Mouse (Mus musculus) thymus, adult 2 months (tissue): ENCODE measurements at regions not wholly inside any gene's neighbourhood (a gene's known extent, or its start where the extent isn't known, plus 50 kb on each side); places are given as distances from the start of the nearest gene placed in this dataset.

Experiments
- CTCF ChIP-seq: fragments of 200-500 bp; IDR thresholded peaks from 2 replicates; pipeline ENCODE4 v1.5.1; 2012; ENCODE audit warnings: mild to moderate bottlenecking, control low read depth, low read length, moderate library complexity, borderline replicate concordance; ENCODE audit not compliant: control insufficient read depth, poor library complexity, insufficient read depth; ENCODE audit errors: extremely low read depth
- POLR2A ChIP-seq: fragments of 200-500 bp; IDR thresholded peaks from 2 replicates; pipeline ENCODE4 v1.6.1; 2012; ENCODE audit warnings: mild to moderate bottlenecking, low read length, control low read depth, moderate library complexity; ENCODE audit not compliant: control insufficient read depth, poor library complexity, insufficient read depth; ENCODE audit errors: extremely low read depth

- TF ChIP-seq CTCF: no peak
- no peak for TF ChIP-seq POLR2A
These were observed 58.9 kb upstream of the Arid1b start for GRCm38 (mm10) chr17:4935268-4935667.
